ENCODE assay signal across 9 mouse cellular contexts in the genomic region with DNA sequence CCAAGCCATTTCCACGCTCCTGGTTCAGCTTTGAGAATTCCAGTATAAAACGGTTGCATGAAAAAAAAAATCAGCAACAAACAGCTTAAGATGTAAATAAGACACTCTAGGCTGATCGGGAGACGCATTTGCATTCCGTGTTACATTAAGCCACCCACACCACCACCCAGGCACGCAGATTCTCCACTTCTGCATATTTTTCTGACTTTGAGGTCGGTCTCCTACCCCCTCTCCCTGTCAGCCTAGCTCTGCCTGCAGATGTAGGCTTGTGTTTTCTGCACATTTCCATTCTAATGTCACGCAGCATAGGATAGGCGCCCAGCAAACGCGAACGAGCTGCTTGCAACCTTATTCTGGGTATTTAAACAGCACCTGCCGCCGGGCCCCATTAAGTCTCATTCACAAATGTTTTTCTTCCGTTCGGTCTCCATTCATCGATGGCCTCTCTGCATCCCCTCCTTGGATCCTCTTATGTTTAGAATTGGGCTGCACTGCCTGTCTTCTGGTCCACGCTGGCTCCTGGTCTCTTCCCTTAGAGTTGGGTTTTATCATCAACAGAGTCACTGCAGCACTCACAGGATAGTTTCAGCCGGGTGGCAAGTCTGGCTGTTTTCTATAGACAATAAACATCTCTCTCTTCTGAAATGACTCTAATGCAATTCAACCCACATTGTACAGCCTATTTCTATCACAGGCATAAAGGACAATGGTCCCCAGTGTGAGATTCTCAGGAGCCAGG. TPM values are rescaled to one million over a fixed set of nuclear protein-coding genes. Genes with fewer than 3 reads are reported as not detected.
DNase-seq lines count a peak whose midpoint lies in the region; ATAC-seq lines count a peak whose summit lies in the region.
"Had no signal": no experiment of that assay in that cellular context is flagged by ENCODE, and none has a peak within 500 bp of the region (broad histone marks: within the 10 kb centered on the region; RNA-seq: fewer than 3 reads in every experiment).

No protein-coding gene starts in this region.

- DNase-seq in lung, postnatal 4 days, result no peak
- no peak for DNase-seq in kidney, adult 18-20 months
- DNase-seq in heart, postnatal 14 days, result no peak

- intact Hi-C loops in heart, postnatal 14 days (cut with DNase I), result loop anchor here (5.0 kb wide), 2 partner anchors 92 to 103 kb away; no protein-coding TSS in a partner anchor

- H3K9me3 ChIP-seq in megakaryocyte, embryonic 14.5 days, result no peaks in the 10 kb centered on the region
- no peaks in the 10 kb centered on the region for H3K9me3 ChIP-seq in hindbrain, embryonic 12.5 days (replicated peaks)
- H3K9me3 ChIP-seq in midbrain, embryonic 12.5 days, result 0 out of 2 replicates have a peak, but pooled peaks cover 5% of the 10 kb centered on the region

- peak overlapping the region; percentile 82 for H3K27ac ChIP-seq in hindbrain, embryonic 12.5 days
- H3K27ac ChIP-seq in midbrain, embryonic 12.5 days (replicated peaks), result peak overlapping the region; percentile 59
- H3K27ac ChIP-seq: kidney, postnatal 0 days had no signal

- H3K4me1 ChIP-seq in megakaryocyte, embryonic 14.5 days, result peaks cover 27% of the 10 kb centered on the region
- H3K4me1 ChIP-seq in hindbrain, embryonic 12.5 days, result peaks cover 38% of the 10 kb centered on the region
- H3K4me1 ChIP-seq in midbrain, embryonic 12.5 days, result peaks cover 55% of the 10 kb centered on the region

- H3K4me2 ChIP-seq in hindbrain, embryonic 12.5 days (replicated peaks), result peak overlapping the region; percentile 38
- H3K4me2 ChIP-seq in midbrain, embryonic 12.5 days (replicated peaks), result peak overlapping the region; percentile 42

- peak overlapping the region; percentile 36 for H3K9ac ChIP-seq in hindbrain, embryonic 12.5 days
- no peak overlapping the region for H3K9ac ChIP-seq in midbrain, embryonic 12.5 days (replicated peaks)

- no peaks in the 10 kb centered on the region for H3K36me3 ChIP-seq in megakaryocyte, embryonic 14.5 days (replicated peaks; ENCODE audit: low read length)
- H3K36me3 ChIP-seq in hindbrain, embryonic 12.5 days, result no peaks in the 10 kb centered on the region
- H3K36me3 ChIP-seq in midbrain, embryonic 12.5 days, result no peaks in the 10 kb centered on the region

- 10% methylated on average over 19 of the region's 19 CpGs for WGBS in hindbrain, embryonic 12.5 days
- 8% methylated on average over 19 of the region's 19 CpGs for WGBS in midbrain, embryonic 12.5 days

- peak overlapping the region; percentile 35 for H3K4me3 ChIP-seq in megakaryocyte, embryonic 14.5 days (replicated peaks)
- no peak overlapping the region for H3K4me3 ChIP-seq in hindbrain, embryonic 12.5 days
- H3K4me3 ChIP-seq in midbrain, embryonic 12.5 days, result peak overlapping the region; percentile 12; the same call in 1 of the 2 replicates

- ATAC-seq in megakaryocyte, adult 5-6 weeks (ENCODE audit: poor library complexity, severe bottlenecking), result no peak
- no peak for ATAC-seq in hindbrain, embryonic 12.5 days (ENCODE audit: low FRiP score)
- ATAC-seq in midbrain, embryonic 12.5 days (ENCODE audit: low FRiP score, low read depth), result no peak; the same call in 1 of the 2 replicates
- ATAC-seq in monocyte, adult 5-6 weeks (replicated peaks; ENCODE audit: insufficient number of reproducible peaks, low FRiP score, low TSS enrichment, poor library complexity, severe bottlenecking), result no peak

- H3K27me3 ChIP-seq in megakaryocyte, embryonic 14.5 days (replicated peaks), result peaks cover 64% of the 10 kb centered on the region
- H3K27me3 ChIP-seq in hindbrain, embryonic 12.5 days, result peaks cover 16% of the 10 kb centered on the region
- H3K27me3 ChIP-seq in midbrain, embryonic 12.5 days, result peaks cover 32% of the 10 kb centered on the region

RNA-seq across cellular contexts. Expression of gene Vrk1, which starts 49.3 kb away (rescaled TPM):
- polyA plus RNA-seq in megakaryocyte, embryonic 14.5 days (2012; ENCODE audit: insufficient read depth, low replicate concordance), result 1.4 and 16.6 TPM in 2 replicates
- 133 and 142 TPM in 2 replicates for total RNA-seq in megakaryocyte, adult 5-6 weeks (2015)
- total RNA-seq in megakaryocyte, adult 5-6 weeks (2017), result 184 and 208 TPM in 2 replicates
- polyA plus RNA-seq in hindbrain, embryonic 12.5 days (2016; fragmentation: Nextera tagmentation; extraction: Ambion mirVana), result 60.7 and 61.3 TPM in 2 replicates
- polyA plus RNA-seq in midbrain, embryonic 12.5 days (2016; fragmentation: Nextera tagmentation; extraction: Ambion mirVana), result 77.2 and 78.6 TPM in 2 replicates
- total RNA-seq in heart, postnatal 14 days (2021), result 10 to 100 TPM; 10.3 TPM
- 66.1 to 119 TPM (median 109 TPM) in 3 replicates for total RNA-seq in monocyte, adult 5-6 weeks (2017)
